Mouse (Mus musculus) bone marrow macrophage, adult 2 months (primary cell): Measurements from ENCODE around the gene Soat1.

Experiments
- CTCF ChIP-seq: IDR thresholded peaks from 2 replicates; pipeline ENCODE4 v1.5.1; 2012; ENCODE audit warnings: low read depth, mild to moderate bottlenecking, low read length, moderate library complexity
- POLR2A ChIP-seq: IDR thresholded peaks from 2 replicates; pipeline ENCODE4 v1.6.1; 2012; ENCODE audit warnings: mild to moderate bottlenecking, low read depth, low read length, borderline replicate concordance

GRCm38 (mm10) chr1:156463981-156464853 lies 9.9 kb downstream of the Soat1 start:
- TF ChIP-seq POLR2A (no peak), CTCF (no peak)
